Mouse (Mus musculus) left cerebral cortex, postnatal 14 days (tissue): Measurements from ENCODE around the gene Zfx. TPM values are rescaled to one million over a fixed set of nuclear protein-coding genes. Genes with fewer than 3 reads are reported as not detected.

Experiments
- DNase-seq, 2 experiments: peaks; one replicate each; pipeline ENCODE4 v3.0.0; 2021 to 2022; ENCODE audit warnings: low spot score in 2 of 2, mixed read lengths in 1 of 2
- intact Hi-C: fragments of 180-260 bp; cut with DNase I; formaldehyde crosslinking; loops from one replicate; pipeline ENCODE4 v1.15.1; 2025
- total RNA-seq, 2 experiments: library from RNA; stranded (reverse); gene quantifications; 2 replicates each; pipeline ENCODE4 v1.2.3; 2021

Gene Zfx
- total RNA-seq, 2 experiments from 2014 or later, result 28.2 to 28.7 TPM

- intact Hi-C loops, result no loop called here
- DNase-seq, result no peak
Observed at GRCm38 (mm10) chrX:94100561-94100960, 22.9 kb downstream of the Zfx start.

GRCm38 (mm10) chrX:94091001-94091400 lies 32.5 kb downstream of the Zfx start:
- intact Hi-C loops, result no loop called here
- DNase-seq, result no peak

GRCm38 (mm10) chrX:94061246-94061645 lies 62.3 kb downstream of the Zfx start:
- intact Hi-C loops, result no loop called here
- DNase-seq, result peak; percentile 39 to 43

DNA sequence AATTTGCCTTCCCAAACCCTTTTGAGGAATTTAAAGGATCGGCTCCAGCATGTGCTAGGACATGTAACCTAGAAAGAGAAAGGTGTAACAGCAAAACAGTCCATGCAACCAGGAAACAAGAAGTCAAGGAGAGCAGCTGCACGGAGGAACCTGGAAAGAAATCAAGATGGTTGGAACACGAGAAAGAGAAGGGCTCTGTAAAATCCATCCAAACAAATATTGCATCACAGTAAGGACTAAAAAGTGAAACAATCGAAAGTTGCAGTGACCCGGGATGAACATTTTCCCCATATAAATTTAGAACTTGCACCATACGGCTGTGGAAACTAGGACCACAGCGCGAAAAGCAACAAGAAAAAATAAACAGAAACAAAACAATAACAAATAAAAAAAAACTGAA lies 62.8 kb downstream of the Zfx start:
- intact Hi-C loops, result no loop called here
- DNase-seq, result no peak

GRCm38 (mm10) chrX:94058748-94059147 lies 64.8 kb downstream of the Zfx start:
- no peak for DNase-seq
- intact Hi-C loops, result no loop called here

DNA sequence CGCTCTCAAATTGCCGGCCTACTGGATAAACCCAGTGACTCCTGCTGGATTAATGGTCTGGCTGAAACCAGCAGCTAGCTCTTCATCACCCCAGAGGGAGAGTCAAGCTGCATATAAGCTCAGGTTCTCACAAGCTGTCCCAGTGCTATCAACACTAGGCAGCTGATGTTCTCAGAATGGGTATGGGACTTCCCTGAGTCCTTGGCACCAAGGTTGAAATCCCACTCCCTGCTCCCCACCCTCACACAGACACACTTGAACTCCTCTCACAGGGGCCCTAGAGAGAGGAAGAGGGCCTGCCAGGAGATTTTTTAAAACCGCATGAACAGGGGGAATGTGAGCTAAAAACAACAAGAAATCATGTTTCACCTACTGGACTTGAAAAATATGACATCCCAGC lies 74.5 kb downstream of the Zfx start:
- intact Hi-C loops, result no loop called here

GRCm38 (mm10) chrX:94048048-94048447 lies 75.5 kb downstream of the Zfx start:
- DNase-seq, result peak; percentile 3 to 32
- intact Hi-C loops, result no loop called here

More for the DNA sequence above, 74.5 kb downstream of the Zfx start:
- no peak for DNase-seq

DNA sequence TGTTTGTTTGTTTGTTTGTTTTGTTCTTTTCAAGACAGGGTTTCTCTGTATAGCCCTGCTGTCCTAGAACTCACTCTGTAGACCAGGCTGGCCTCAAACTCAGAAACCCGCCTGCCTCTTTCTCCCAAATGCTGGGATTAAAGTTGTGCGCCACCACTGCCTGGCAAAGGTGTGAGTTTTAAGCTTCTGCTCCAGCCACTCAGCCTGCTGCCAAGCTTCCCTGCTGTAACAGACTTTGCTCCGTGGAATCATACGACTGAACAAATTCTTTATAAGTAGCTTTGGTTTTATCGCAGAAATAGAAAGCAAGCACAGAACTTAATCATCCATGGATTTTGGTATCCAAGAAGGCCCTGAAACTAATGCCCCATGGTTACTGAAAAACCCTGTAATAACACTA lies 76.1 kb downstream of the Zfx start:
- DNase-seq, result no peak
- intact Hi-C loops, result no loop called here

DNA sequence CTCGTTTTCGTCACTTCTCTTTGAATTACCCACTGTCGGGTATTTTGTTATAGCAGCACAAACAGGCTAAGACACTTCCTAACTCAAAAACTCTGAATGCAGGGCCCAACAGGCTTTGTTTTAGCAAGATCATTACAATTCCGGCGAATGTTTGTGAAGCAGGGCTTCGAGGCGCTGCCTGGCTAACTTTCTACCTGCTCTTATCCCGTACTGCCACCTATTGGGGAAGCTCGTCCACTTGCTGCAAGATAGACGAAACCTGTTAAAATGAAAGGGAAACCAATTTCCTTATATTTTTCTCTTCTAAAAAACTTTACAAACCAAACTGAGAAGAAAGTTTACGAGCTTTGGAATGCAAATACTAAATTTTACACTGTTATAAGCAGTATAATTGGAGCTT lies 90.6 kb downstream of the Zfx start:
- peak; percentile 50 to 62 for DNase-seq
- intact Hi-C loops, result loop anchor here (5.0 to 10.0 kb wide), 2 partner anchors 78 to 121 kb away; no protein-coding TSS in a partner anchor

DNA sequence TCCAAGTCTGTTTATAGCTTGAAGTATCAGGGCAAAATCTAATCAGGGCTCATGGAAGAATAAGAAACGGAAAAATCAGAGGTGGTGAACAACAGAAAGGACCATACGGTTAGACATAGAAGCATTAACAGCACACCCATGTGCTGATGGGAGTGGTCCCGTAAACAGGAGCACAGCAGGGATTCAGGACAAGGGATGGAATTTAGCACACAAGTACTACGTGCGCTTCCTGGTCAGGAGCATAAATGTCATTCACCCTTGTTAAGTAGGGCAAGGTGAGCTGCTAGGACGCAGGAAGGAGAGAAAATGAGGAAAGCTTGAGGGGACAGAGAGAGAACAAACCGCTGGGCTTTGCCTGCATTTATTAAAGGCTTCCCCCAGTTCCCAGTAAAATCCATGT lies 93.4 kb downstream of the Zfx start:
- intact Hi-C loops, result loop anchor here (5.0 to 10.0 kb wide), 2 partner anchors 75 to 118 kb away; no protein-coding TSS in a partner anchor

More for the DNA sequence above, 93.4 kb downstream of the Zfx start:
- no peak for DNase-seq

Other genes with a start within 250 kb of the Zfx start
- gene AU015836, start 155.0 kb downstream of the Zfx start, total RNA-seq, result not detected
- gene Eif2s3x, start 89.2 kb upstream of the Zfx start, total RNA-seq, result 100 to 1,000 TPM in 1 of 2 experiments, 10 to 100 TPM in 1; 99.0 to 155 TPM
- 10 to 100 TPM; 22.8 to 26.3 TPM for gene Klhl15, start 110.9 kb upstream of the Zfx start, total RNA-seq
- under 1 TPM; 0.24 to 0.32 TPM for gene Fam90a1b, start 243.1 kb upstream of the Zfx start, total RNA-seq
- 10 to 100 TPM; 69.2 to 86.3 TPM for gene Apoo, start 243.4 kb upstream of the Zfx start, total RNA-seq